Mouse (Mus musculus): ENCODE data around the gene Timm50.
A peak's percentile ranks its signal among the peaks of the same experiment; 100 is the strongest.

GRCm38 (mm10) chr7:28269355-28269754 lies 42.5 kb downstream of the Timm50 start:
- 0 out of 2 replicates have a peak, but pooled peaks have one; percentile 21 for TF ChIP-seq CTCF (IDR thresholded peaks at IDR 0.05; ENCODE audit: control insufficient read depth, insufficient read depth, low read length)
- TF ChIP-seq POLR2A (IDR thresholded peaks at IDR 0.05; ENCODE audit: borderline replicate concordance, control insufficient read depth, low read depth, low read length) = no peak

Data from bone marrow, adult 2 months (tissue).